Mouse (Mus musculus): ENCODE results near the gene Pars2.

DNA sequence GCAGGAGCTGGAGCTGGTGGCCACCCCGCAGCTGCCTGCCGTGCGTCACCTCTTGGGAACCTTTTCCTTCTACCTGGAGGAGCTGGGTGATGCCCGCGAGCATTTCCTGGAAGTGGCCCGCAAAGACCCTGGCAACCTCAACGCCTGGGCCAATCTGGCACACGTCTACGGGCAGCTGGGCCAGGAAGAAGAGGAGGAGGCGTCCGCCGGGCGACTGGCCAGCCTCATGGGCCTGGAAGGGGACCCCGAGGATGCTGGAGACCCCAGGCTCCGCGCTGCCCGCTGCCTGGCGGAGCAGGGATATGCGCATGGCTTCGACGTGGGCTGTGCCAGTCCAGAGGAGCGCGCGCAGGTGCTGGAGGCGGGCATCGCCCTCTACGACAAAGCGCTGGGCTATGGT is 28.2 kb upstream of the Pars2 start:
- TF ChIP-seq CTCF (IDR thresholded peaks at IDR 0.05; ENCODE audit: insufficient read depth, low read depth, low read length) (no peak), POLR2A (IDR thresholded peaks at IDR 0.05; ENCODE audit: insufficient read depth, low read depth, low read length) (no peak)
